Comparison of ENCODE assay signal across 35 mouse cellular contexts in genomic region chr11:37830975-37831374, GRCm38 (mm10).
"Had no signal": no experiment of that assay in that cellular context is flagged by ENCODE, and none has a peak within 500 bp of the region (broad histone marks: within the 10 kb centered on the region; RNA-seq: fewer than 3 reads in every experiment).

No protein-coding gene starts in this region.

- H3K9ac ChIP-seq: heart, embryonic 12.5 days; heart, embryonic 13.5 days; heart, embryonic 15.5 days; hindbrain, embryonic 12.5 days; hindbrain, embryonic 13.5 days; hindbrain, embryonic 14.5 days; hindbrain, embryonic 15.5 days; intestine, embryonic 15.5 days; kidney, embryonic 15.5 days had no signal

- H3K4me3 ChIP-seq: heart, adult 2 months; heart, embryonic 10.5 days; heart, embryonic 12.5 days; heart, embryonic 13.5 days; heart, embryonic 15.5 days; hindbrain, embryonic 10.5 days; hindbrain, embryonic 12.5 days; hindbrain, embryonic 13.5 days; hindbrain, embryonic 15.5 days; intestine, embryonic 15.5 days; kidney, embryonic 15.5 days; layer of hippocampus, adult 2 months had no signal

- H3K27me3 ChIP-seq: heart, embryonic 12.5 days; heart, embryonic 13.5 days; heart, embryonic 15.5 days; hindbrain, embryonic 13.5 days; hindbrain, embryonic 15.5 days; intestine, embryonic 15.5 days; kidney, embryonic 15.5 days had no signal

- ATAC-seq: hindbrain, embryonic 16.5 days; hindbrain, postnatal 0 days; inflammation-experienced regulatory T-cells, adult 6 months; intestine, embryonic 15.5 days; intestine, embryonic 16.5 days; intestine, postnatal 0 days had no signal

- H3K4me1 ChIP-seq: heart, embryonic 10.5 days; heart, embryonic 12.5 days; heart, embryonic 13.5 days; heart, embryonic 15.5 days; hindbrain, embryonic 10.5 days; hindbrain, embryonic 12.5 days; hindbrain, embryonic 13.5 days; hindbrain, embryonic 15.5 days; intestine, embryonic 15.5 days; kidney, embryonic 15.5 days had no signal

- H3K27ac ChIP-seq: heart, adult 2 months; heart, embryonic 10.5 days; heart, embryonic 13.5 days; heart, embryonic 15.5 days; hindbrain, embryonic 10.5 days; hindbrain, embryonic 12.5 days; hindbrain, embryonic 13.5 days; hindbrain, embryonic 14.5 days; hindbrain, embryonic 15.5 days; hindbrain, postnatal 0 days; intestine, embryonic 15.5 days; kidney, embryonic 15.5 days; kidney, postnatal 0 days; layer of hippocampus, adult 2 months had no signal

- H3K36me3 ChIP-seq: heart, embryonic 10.5 days; heart, embryonic 12.5 days; heart, embryonic 13.5 days; heart, embryonic 15.5 days; hindbrain, embryonic 10.5 days; hindbrain, embryonic 12.5 days; hindbrain, embryonic 13.5 days; hindbrain, embryonic 15.5 days; intestine, embryonic 15.5 days; kidney, embryonic 15.5 days had no signal

- H3K4me2 ChIP-seq: heart, embryonic 11.5 days; heart, embryonic 12.5 days; heart, embryonic 13.5 days; heart, embryonic 15.5 days; hindbrain, embryonic 12.5 days; hindbrain, embryonic 13.5 days; hindbrain, embryonic 14.5 days; hindbrain, embryonic 15.5 days; intestine, embryonic 15.5 days; kidney, embryonic 15.5 days had no signal

- H3K9me3 ChIP-seq: heart, embryonic 10.5 days; heart, embryonic 12.5 days; heart, embryonic 13.5 days; heart, embryonic 15.5 days; hindbrain, embryonic 10.5 days; hindbrain, embryonic 12.5 days; hindbrain, embryonic 13.5 days; hindbrain, embryonic 15.5 days; intestine, embryonic 15.5 days; kidney, embryonic 15.5 days had no signal

- DNase-seq: heart, adult 2 months; heart, postnatal 10 days; heart, postnatal 14 days; heart, postnatal 36 days; heart, postnatal 4 days; kidney, adult 11 months; kidney, adult 18-20 months; kidney, adult 2 months; kidney, adult 8-10 months; kidney, adult 9 months; kidney, postnatal 10 days; kidney, postnatal 14 days; kidney, postnatal 25 days; kidney, postnatal 36 days; kidney, postnatal 4 days; layer of hippocampus, adult 9-11 months had no signal
